Mouse (Mus musculus) C2C12 (cell line): ENCODE data around the gene Cpne4.

Experiments
- CTCF ChIP-seq: IDR thresholded peaks from one replicate; pipeline ENCODE4 v1.5.1; 2011; ENCODE audit not compliant: control insufficient read depth, insufficient read depth, insufficient read length
- FOSL1 ChIP-seq: IDR thresholded peaks from one replicate; pipeline ENCODE4 v1.8.0; 2011; ENCODE audit warnings: mild to moderate bottlenecking, low read length; ENCODE audit not compliant: poor library complexity, insufficient read depth, severe bottlenecking
- MAX ChIP-seq: IDR thresholded peaks from one replicate; pipeline ENCODE4 v1.6.1; 2011; ENCODE audit warnings: mild to moderate bottlenecking, control low read depth
- MYOG ChIP-seq: IDR thresholded peaks from one replicate; pipeline ENCODE4 v1.6.1; 2011; ENCODE audit not compliant: control insufficient read depth, insufficient read length; ENCODE audit errors: extremely low read depth
- USF1 ChIP-seq: IDR thresholded peaks from one replicate; pipeline ENCODE4 v1.6.1; 2011; ENCODE audit warnings: low read depth, mild to moderate bottlenecking, control low read depth, moderate library complexity

- TF ChIP-seq MAX (no peak), CTCF (no peak), USF1 (no peak), FOSL1 (no peak), MYOG (no peak)
These were observed 298.3 kb downstream of the Cpne4 start for GRCm38 (mm10) chr9:104845226-104845930.
